Mouse (Mus musculus) hindbrain, embryonic 11.5 days (tissue): ENCODE measurements around the gene Scarf1. TPM values are rescaled to one million over a fixed set of nuclear protein-coding genes. Genes with fewer than 3 reads are reported as not detected.

Source experiments
- ATAC-seq: fragments of 200-750 bp; cut with Nextera tagmentation; 2 replicates; pipeline ENCODE4 v1.8.0; 2017; ENCODE audit warnings: mild to moderate bottlenecking, moderate TSS enrichment, moderate library complexity; ENCODE audit not compliant: low FRiP score
- DNase-seq: peaks from one replicate; pipeline ENCODE4 v3.0.0-alpha.2; 2015; ENCODE audit warnings: low spot score
- H3K27ac ChIP-seq: fragments of 300-500 bp; sonication (generic); 2 replicates; pipeline ENCODE4 v1.5.1; 2014; ENCODE audit warnings: mild to moderate bottlenecking, low read depth, low read length
- H3K27me3 ChIP-seq: fragments of 300-500 bp; sonication (generic); 2 replicates; pipeline ENCODE4 v1.6.1; 2014; ENCODE audit warnings: mild to moderate bottlenecking, low read length, moderate library complexity, mixed read lengths; ENCODE audit not compliant: control insufficient read depth, insufficient read depth
- H3K36me3 ChIP-seq: fragments of 300-500 bp; sonication (generic); 2 replicates; pipeline ENCODE4 v1.6.1; 2014; ENCODE audit warnings: mild to moderate bottlenecking, low read length, moderate library complexity, mixed read lengths; ENCODE audit not compliant: control insufficient read depth, insufficient read depth
- H3K4me1 ChIP-seq: fragments of 300-500 bp; sonication (generic); replicated peaks from 2 replicates; pipeline ENCODE4 v1.6.1; 2014; ENCODE audit warnings: low read length, mixed read lengths; ENCODE audit not compliant: control insufficient read depth, insufficient read depth
- H3K4me2 ChIP-seq: fragments of 300-500 bp; sonication (generic); replicated peaks from 2 replicates; pipeline ENCODE4 v1.6.1; 2014; ENCODE audit warnings: mild to moderate bottlenecking, low read depth, low read length
- H3K4me3 ChIP-seq: fragments of 300-500 bp; sonication (generic); 2 replicates; pipeline ENCODE4 v1.5.1; 2014; ENCODE audit warnings: low read depth, low read length
- H3K9ac ChIP-seq: fragments of 300-500 bp; sonication (generic); 2 replicates; pipeline ENCODE4 v1.6.1; 2014; ENCODE audit warnings: low read depth, low read length
- H3K9me3 ChIP-seq: fragments of 300-500 bp; sonication (generic); 2 replicates; pipeline ENCODE4 v1.6.1; 2016; ENCODE audit warnings: low read length; ENCODE audit not compliant: control insufficient read depth
- WGBS: fragments of 180-500 bp; shearing (Covaris S2); extraction: QIAGEN DNeasy Blood & Tissue Kit; methylation state at CpG from one replicate; pipeline ENCODE4 v1.1.7; 2014; 5-methylcytosine and 5-hydroxymethylcytosine counted together
- polyA plus RNA-seq: library from polyadenylated mRNA; unstranded; fragments of >200 nt; fragmentation: Nextera tagmentation; extraction: Ambion mirVana; gene quantifications from 2 replicates; pipeline ENCODE4 v1.2.1, GENCODE M21; 2014

Gene Scarf1
- polyA plus RNA-seq, 1 experiment from 2014 or later: 3.4 TPM

GRCm38 (mm10) chr11:75561410-75561791 is 48.1 kb downstream of the Scarf1 start:
- Histone ChIP-seq H3K9ac (no peak overlapping the region), H3K27me3 (no peaks in the 10 kb centered on the region), H3K9me3 (no peaks in the 10 kb centered on the region), H3K27ac (no peak overlapping the region), H3K4me3 (no peak overlapping the region), H3K4me1 (no peaks in the 10 kb centered on the region), H3K36me3 (no peaks in the 10 kb centered on the region), H3K4me2 (no peak overlapping the region)
- ATAC-seq (no peak), DNase-seq (no peak)
- 85% methylated on average over 5 of the region's 5 CpGs for WGBS

GRCm38 (mm10) chr11:75562840-75563239 is 49.5 kb downstream of the Scarf1 start:
- Histone ChIP-seq H3K4me3 (no peak overlapping the region), H3K27ac (no peak overlapping the region), H3K36me3 (no peaks in the 10 kb centered on the region), H3K27me3 (no peaks in the 10 kb centered on the region), H3K4me1 (no peaks in the 10 kb centered on the region), H3K4me2 (no peak overlapping the region), H3K9ac (no peak overlapping the region), H3K9me3 (no peaks in the 10 kb centered on the region)
- no peak for ATAC-seq
- 87% methylated on average over 8 of the region's 8 CpGs for WGBS
- no peak for DNase-seq

DNA sequence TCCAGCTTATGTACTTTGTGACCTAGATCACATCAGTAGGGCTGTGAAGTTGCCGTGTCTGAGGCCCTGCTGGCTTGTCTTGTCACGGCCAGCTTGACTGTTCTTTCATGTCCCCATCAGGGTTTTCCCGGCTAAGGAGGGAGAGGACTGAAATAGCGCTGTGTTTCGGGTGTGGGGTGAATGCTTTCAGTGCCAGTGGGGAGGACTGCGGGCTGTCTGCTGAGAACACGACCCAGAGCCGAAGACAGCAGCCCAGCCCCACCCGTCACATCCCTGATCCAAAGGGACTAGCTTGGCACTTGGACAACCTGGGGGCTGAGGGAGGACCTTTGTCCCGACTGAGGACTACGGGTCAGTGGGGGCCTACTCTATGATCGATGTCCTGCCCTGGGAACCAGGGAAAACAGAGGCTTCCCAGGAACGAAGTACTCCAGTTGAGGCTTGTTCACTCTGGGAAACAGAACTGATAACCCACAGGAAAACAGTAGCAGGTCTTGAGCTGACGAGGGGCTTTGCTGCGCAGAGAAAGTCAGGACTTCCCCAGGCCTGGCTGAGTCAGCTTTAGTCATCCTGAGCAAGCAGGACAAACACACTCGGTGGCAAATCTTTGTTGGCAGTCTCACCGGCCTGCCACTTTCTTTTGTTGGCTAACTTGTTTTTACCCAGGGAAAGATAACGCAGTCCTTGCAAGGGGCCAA is 50.7 kb downstream of the Scarf1 start:
- no peak overlapping the region for H3K27ac ChIP-seq
- H3K4me1 ChIP-seq: no peaks in the 10 kb centered on the region
- H3K9me3 ChIP-seq: no peaks in the 10 kb centered on the region
- H3K27me3 ChIP-seq: no peaks in the 10 kb centered on the region
- H3K4me3 ChIP-seq: no peak overlapping the region
- no peak overlapping the region for H3K4me2 ChIP-seq
- no peak for ATAC-seq
- DNase-seq: no peak
- WGBS: 68% methylated on average over 18 of the region's 18 CpGs
- no peaks in the 10 kb centered on the region for H3K36me3 ChIP-seq
- H3K9ac ChIP-seq: no peak overlapping the region

GRCm38 (mm10) chr11:75565849-75566248 is 52.5 kb downstream of the Scarf1 start:
- Histone ChIP-seq H3K9me3 (no peaks in the 10 kb centered on the region), H3K27me3 (no peaks in the 10 kb centered on the region), H3K36me3 (no peaks in the 10 kb centered on the region), H3K9ac (no peak overlapping the region), H3K4me2 (no peak overlapping the region), H3K4me1 (no peaks in the 10 kb centered on the region), H3K4me3 (no peak overlapping the region), H3K27ac (no peak overlapping the region)
- 65% methylated on average over 2 of the region's 2 CpGs for WGBS
- no peak for ATAC-seq
- no peak for DNase-seq

GRCm38 (mm10) chr11:75566276-75567196 is 53.2 kb downstream of the Scarf1 start:
- WGBS: 78% methylated on average over 13 of the region's 13 CpGs
- no peak overlapping the region for H3K4me3 ChIP-seq
- DNase-seq: no peak

GRCm38 (mm10) chr11:75567346-75568114 is 54.2 kb downstream of the Scarf1 start:
- H3K9me3 ChIP-seq: no peaks in the 10 kb centered on the region
- H3K9ac ChIP-seq: no peak overlapping the region
- 73% methylated on average over 9 of the region's 9 CpGs for WGBS
- H3K4me2 ChIP-seq: no peak overlapping the region
- no peak overlapping the region for H3K4me3 ChIP-seq
- H3K27me3 ChIP-seq: no peaks in the 10 kb centered on the region
- ATAC-seq: no peak
- no peak overlapping the region for H3K27ac ChIP-seq
- no peak for DNase-seq
- peaks cover 5% of the 10 kb centered on the region for H3K4me1 ChIP-seq
- H3K36me3 ChIP-seq: no peaks in the 10 kb centered on the region

More at GRCm38 (mm10) chr11:75566276-75567196, 53.2 kb downstream of the Scarf1 start:
- H3K27me3 ChIP-seq: no peaks in the 10 kb centered on the region
- ATAC-seq: no peak
- no peaks in the 10 kb centered on the region for H3K9me3 ChIP-seq
- H3K27ac ChIP-seq: no peak overlapping the region
- no peaks in the 10 kb centered on the region for H3K4me1 ChIP-seq
- H3K4me2 ChIP-seq: no peak overlapping the region
- no peak overlapping the region for H3K9ac ChIP-seq
- no peaks in the 10 kb centered on the region for H3K36me3 ChIP-seq

GRCm38 (mm10) chr11:75568115-75568511 is 54.8 kb downstream of the Scarf1 start:
- ATAC-seq (no peak), DNase-seq (no peak)
- Histone ChIP-seq H3K9me3 (no peaks in the 10 kb centered on the region), H3K27ac (no peak overlapping the region), H3K9ac (no peak overlapping the region), H3K4me2 (no peak overlapping the region), H3K4me3 (no peak overlapping the region), H3K36me3 (no peaks in the 10 kb centered on the region), H3K27me3 (no peaks in the 10 kb centered on the region), H3K4me1 (peaks cover 11% of the 10 kb centered on the region)
- WGBS: 84% methylated on average over 6 of the region's 6 CpGs

- 95% methylated on average over 12 of the region's 12 CpGs for WGBS
- H3K9me3 ChIP-seq: no peaks in the 10 kb centered on the region
- DNase-seq: no peak
- ATAC-seq: no peak
- no peak overlapping the region for H3K4me3 ChIP-seq
- H3K27me3 ChIP-seq: no peaks in the 10 kb centered on the region
- no peak overlapping the region for H3K4me2 ChIP-seq
- H3K27ac ChIP-seq: no peak overlapping the region
- no peak overlapping the region for H3K9ac ChIP-seq
- peaks cover 12% of the 10 kb centered on the region for H3K4me1 ChIP-seq
- H3K36me3 ChIP-seq: no peaks in the 10 kb centered on the region
These were observed 55.6 kb downstream of the Scarf1 start for GRCm38 (mm10) chr11:75568962-75569361.
